Comparison of ENCODE assay signal across 13 mouse cellular contexts in the genomic region with DNA sequence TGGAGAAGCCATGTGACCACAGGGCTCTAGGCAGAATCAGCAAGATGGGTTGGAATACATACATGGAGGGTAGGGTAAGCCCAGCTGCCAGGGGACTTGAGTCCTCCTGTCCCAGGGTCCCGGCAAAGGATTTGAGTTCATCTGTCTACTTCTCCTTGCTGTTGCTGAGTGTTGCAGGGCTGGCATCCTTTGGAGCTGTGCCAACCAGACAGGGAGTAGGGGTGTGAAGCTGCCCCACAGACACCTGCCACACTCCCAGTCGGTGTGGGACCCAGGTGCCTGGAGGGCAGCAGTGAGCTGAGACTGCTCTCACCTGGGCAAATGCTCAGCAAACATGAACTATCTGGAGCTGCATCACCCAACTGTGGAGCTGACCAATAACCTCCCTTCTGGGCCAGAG.
"Had no signal": no experiment of that assay in that cellular context is flagged by ENCODE, and none has a peak within 500 bp of the region (broad histone marks: within the 10 kb centered on the region; RNA-seq: fewer than 3 reads in every experiment).

No protein-coding gene starts in this region.

- DNase-seq: cerebellum, adult 8-10 months; cerebellum, adult 9-10 months; cerebellum, adult 9-11 months; embryo, embryonic 11 days; forebrain, postnatal 0 days; gastrocnemius, adult 2 months; gastrocnemius, postnatal 10 days; gastrocnemius, postnatal 14 days; gastrocnemius, postnatal 25 days; gastrocnemius, postnatal 36 days; heart, adult 11 months; heart, adult 18-20 months; heart, adult 2 months had no signal
